Mouse (Mus musculus) ovary, postnatal 14 days (tissue): Measurements from ENCODE around the gene Ankrd50.
A peak's percentile ranks its signal among the peaks of the same experiment; 100 is the strongest.

ENCODE experiments used
- DNase-seq: peaks from one replicate; pipeline ENCODE4 v3.0.0; 2022; ENCODE audit warnings: low spot score

Gene Ankrd50

DNA sequence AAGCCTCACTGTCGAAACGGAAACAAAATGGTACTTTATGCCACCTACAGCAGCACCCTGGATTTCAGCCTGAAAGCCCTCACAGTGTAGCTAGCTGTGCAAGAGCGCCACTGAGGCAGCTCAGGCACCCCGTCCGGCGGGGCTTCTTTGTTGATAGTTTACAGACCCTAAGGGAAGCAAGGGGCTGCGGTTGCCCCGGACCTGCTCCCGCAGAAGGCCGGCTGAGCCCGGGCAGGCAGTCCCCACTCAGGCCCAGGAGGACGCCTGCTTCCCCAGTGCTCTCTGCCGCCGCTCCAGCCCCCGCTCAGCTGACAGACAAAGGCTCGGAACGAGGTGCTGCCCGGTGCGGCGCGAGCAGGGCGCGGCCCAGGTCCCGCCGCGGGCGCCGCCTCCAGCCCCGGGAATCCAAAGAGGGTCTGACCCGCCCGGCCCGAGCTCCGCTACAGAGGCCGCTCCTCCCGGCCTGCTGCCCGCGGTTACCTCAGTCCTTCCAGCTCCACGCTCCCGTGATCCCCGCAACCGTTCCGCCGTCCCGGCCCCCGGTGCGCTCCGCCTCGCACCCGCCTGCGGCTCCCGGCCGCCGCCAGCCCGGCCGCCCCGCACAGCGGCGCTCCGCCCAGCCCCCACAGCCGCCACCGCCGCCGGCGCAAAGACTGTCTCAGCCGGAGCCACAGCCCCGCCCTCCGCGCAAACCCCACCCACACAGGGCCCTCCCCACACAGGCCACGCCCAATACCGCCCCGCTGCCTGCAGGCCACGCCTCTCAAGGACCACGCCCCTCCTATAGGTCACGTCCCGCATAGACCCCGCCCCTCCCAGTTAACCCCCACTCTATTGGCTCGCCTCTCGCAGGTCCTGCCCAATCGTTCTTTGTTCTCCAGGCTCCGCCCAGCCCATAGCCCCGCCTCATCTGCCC is at the start of gene Ankrd50:
Gene Ankrd50 (minus strand): TSS at position 654 of the 916 bp plus-strand sequence.
- DNase-seq, result peak; percentile 99

DNA sequence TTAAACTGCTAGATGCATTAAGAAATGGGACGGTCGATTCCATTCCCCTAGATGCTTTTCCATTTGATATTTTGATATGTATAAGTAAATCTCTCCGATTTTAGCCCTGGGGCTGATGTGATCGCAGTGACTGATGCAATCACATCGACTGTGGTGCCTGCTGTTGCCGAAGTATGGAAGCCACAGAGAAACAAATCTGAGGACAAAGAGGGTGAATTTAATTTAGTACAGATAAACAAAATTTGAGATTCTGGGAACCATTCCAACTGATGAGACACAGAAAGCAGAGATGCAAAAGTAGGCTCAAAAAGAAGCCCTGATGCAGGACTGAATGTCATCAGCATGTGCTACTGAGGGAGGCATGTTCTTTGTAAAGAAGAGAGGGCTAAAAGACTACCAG is 49.6 kb upstream of the Ankrd50 start:
- DNase-seq, result no peak

DNA sequence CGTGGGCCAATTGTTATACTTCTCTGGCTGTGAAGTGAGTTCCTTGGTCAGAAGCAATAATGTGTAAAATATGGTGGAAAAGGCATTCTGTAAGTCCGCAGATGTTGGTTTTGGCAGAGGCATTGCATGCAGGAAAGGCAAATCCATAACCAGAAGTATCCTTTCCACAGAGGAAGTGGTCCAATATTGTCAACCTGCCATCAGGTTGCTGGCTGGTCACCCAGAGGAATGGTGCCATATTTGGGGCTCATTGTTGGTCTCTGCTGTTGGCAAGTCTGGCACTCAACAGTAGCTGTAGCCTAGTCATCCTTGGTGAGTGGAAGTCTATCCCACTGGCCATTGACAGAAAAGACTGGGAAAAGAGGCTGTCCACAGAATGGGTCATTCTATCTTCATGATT is 35.8 kb upstream of the Ankrd50 start:
- DNase-seq, result no peak

DNA sequence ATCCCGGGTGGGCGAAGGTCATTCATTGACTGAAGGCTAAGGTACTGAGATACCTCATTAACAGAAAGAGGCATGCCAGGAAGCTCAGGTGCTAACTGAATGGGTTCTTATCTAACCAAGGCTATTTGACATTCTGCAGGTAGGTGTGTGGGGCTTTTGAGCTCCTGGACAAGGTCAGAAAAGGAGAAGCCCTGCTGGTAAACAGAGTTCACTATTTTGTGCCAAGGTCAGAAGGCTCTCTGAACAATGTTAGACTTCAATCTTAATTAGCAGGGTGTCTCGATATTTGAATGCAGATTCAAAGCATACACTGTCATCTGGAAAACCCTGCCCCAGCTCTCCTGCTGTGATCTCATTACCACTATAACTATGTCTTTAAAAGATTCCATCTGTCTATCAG is 35.3 kb upstream of the Ankrd50 start:
- no peak for DNase-seq

DNA sequence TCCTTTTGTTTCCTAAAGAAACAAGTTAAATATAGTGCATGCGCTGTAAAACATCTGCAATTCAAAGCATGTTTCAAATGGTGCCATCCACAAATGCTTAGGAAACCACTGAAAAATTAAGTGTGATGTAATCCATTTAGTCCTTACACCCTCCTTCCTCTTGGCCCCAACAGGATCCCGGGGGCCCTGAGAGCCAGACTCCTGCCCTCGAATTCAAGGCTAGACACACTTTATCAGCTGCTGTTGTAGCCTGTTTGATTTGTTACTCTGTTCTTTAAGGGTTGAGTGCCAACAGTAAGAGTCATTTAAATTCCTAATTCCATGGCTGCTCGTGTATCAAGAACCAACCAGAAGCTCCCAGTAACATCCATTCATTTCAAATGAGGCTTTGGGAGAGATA is 19.0 kb upstream of the Ankrd50 start:
- no peak for DNase-seq

DNA sequence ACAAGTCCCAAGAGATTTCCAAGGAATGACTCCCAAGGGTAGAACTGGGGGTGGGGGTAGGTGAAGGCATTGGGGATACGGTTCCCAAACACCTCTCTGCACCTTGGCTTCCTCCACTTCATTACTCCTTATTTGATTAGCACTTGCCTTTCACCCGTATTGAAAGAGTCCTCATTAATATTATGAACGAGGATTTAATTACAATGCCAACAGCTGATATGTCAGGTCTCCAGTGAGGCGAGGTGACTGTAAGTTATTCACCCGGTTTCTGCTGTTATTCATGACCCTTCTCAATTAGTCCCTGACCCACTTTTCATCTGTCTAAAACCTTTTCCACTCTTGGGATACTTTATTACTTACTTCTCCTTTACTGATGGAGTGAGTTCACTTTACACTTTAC is 17.5 kb upstream of the Ankrd50 start:
- DNase-seq, result no peak

DNA sequence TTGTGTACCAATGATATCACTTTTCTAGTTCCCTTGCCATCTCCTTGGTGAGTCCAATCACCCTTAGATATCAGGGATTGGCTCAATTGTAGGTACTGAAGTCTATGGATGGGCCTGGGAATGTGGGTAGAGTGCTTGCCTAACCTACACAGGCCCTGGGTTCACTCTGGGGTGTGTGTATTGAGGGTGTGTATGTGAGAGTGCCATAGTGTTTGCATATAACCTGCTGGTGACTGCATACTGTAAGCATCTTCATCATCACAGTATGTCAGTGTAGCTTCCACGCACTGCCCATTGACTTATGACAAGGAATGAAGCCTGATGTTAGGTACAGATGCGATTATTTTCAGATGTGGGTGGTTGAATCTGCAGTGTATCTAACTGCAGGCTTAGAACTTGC is 17.1 kb upstream of the Ankrd50 start:
- DNase-seq, result no peak

DNA sequence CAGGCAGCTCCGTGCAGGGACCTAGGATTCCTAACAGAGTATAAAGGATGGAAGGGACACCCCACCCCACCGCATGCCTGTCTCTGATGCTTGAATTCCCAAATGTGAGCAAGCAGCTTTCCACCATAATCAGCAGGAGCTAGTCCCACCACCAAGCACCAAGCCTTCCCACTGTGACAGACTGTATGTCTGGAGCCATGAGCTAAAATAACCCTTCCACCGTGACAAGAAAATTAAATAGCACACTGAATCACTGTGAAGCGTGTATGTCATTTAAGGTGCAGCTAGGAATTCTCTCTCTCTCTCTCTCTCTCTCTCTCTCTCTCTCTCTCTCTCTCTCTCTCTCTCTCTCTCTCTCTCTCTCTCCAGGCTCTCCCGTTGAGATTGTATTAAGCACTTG is 16.7 kb upstream of the Ankrd50 start:
- DNase-seq, result no peak

DNA sequence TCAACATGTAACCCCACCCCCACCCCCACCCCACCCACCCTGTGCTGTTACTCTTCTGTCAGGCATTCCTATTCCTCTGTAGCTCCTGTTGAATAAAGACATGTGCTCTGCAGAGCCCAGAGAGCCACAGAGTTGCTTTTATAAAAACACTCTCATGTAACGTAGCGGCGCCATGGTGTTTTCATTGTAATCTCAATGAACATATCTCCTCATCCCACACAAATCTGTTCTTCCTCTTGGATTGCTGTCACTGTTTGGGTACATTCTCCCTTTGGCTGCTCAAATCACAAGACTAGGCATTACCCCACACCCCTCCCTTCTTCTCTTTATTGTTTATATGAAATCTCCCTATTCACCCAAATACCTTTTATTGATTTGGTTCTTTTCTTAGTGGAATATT is 13.9 kb upstream of the Ankrd50 start:
- DNase-seq, result no peak

DNA sequence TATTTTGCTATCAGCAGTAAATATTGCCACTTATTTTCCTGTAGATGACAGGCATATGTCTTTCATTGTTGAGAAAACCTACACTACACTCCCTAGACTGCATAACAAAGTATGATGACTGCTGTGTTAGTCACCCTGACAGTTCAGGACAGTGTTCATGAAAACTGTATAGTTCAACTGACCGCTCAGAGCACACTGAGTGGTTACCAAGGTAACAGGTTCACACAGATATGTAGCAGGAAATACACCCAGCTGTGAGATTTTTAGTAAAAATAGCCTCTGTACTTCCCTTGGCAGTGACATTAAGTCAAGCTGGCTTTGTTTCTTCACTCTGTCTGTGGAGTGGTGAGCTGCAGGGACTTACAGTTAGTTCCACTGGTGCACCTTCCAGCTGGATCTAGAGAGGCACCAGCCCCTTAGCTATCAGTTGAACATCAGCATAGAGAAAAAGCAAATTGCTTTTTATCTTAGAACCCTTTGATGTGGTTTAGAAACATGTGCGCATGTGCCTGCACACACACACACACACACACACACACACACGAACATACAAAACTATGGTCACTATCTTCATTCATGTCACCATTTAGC is 12.2 kb upstream of the Ankrd50 start:
- no peak for DNase-seq

DNA sequence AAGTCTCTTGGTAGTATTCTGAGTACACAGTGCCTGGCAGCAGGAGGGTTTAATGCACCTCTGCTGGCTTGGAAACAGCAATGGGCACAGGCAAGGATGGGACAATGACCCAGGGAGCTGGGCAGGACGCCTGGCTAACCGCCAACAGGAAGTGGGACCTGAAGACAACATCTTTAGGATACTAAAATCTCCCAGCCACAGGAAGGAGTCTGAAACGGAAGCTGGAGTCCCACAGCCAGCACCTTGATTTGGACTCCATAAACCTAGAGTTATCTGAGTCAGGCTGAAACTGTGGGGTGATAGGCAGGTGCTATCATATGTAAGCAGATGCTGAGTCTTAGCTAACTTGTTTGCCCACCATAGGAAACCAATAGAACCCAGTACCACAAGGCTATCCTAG is 7.1 kb upstream of the Ankrd50 start:
- no peak for DNase-seq

DNA sequence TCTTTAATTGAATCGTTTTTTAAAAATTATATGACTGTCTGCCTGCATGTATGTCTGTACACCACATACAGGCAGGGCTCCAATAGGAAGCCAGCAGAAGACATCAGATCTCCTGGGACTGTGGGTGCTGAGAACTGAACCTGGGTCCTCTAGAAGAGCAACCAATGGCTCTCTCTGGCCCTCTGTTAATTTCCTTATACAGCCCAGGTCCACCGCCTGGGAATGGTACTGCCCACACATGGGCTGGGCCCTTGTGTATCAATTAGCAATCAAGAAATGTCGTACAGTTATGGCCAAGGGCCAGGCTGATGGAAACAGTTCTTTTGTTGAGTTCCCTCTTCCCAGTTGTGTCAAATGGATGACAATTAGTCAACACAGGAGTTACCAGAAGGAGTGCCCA is 6.6 kb upstream of the Ankrd50 start:
- no peak for DNase-seq

DNA sequence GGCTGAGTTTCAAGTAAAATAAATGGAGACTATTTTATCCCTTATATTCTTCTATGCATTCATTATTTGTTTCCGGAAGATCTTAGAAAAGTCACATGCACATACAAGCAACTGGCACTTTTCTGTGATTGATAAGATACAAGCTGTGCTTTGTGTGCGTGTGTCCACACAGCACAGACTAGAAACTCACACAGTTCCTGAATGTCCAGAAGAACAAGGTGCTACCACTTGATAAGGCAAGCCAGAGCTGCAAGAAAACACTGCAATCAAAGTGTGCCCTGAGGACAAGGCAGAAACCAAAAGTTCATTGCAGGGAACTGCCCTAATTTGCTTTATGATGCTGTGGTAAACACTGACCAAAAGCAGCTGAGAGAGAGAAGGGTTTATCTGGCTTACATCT is 6.1 kb upstream of the Ankrd50 start:
- no peak for DNase-seq

DNA sequence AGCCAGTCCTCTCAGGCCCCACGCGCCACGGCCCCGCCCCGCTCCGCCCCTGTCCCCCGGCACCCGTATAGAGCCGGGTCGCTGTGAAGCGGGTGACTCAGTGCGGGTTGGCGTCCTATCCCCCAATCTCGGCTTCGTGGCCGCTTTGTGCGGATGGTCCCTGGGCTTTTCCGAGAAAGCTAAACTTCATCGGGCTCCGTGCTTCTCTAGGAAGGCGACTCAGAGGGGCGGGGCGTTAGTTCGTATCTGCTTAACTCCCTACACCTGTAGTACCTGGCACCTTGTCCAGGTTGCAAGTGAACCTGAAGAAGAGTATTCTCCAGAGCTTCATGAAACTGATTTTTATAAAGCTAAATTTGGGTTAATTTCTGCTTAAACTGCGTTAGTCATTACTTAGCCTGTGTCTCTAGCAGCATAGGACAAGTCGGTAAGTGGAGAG is 482 bp upstream of the Ankrd50 start:
- DNase-seq, result no peak

DNA sequence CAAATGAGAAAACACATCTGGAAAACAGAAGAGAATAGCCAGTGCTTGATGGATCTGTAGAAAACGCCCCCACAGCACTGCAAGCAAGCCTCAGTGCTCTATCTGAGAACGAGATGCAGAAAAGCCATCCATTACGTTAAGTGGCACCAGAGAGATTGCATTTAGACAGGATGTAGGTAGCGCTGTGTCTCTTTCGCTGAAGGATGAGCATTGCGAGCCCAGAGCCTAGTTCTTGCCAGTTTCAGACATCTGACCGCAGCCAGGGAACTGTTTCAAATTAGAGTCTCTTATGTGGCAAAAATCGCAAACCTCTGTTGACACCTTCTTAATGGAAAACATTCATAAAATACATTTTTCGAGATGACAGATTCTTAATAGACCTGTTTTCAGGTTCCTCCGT is 1.1 kb downstream of the Ankrd50 start:
- DNase-seq, result no peak

DNA sequence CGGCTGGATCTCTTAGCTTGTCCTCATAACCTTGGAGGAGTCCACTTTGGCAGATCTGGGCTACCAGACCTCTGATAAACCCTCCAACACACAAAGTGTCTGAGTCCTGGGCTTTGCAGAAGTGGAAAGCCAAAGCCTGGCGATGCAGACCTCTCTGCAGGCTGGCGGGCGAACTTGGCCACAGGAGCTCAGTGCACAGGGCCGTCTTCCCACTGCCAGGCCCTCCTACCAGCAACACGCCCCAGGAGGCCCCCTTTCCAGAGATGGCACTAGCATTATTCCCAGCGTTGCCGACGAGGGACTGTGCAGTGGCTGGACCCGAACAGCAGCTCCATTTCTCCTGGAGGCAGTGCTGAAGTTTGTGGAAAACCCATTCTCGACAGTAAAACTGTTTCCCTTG is 1.9 kb downstream of the Ankrd50 start:
- DNase-seq, result no peak

DNA sequence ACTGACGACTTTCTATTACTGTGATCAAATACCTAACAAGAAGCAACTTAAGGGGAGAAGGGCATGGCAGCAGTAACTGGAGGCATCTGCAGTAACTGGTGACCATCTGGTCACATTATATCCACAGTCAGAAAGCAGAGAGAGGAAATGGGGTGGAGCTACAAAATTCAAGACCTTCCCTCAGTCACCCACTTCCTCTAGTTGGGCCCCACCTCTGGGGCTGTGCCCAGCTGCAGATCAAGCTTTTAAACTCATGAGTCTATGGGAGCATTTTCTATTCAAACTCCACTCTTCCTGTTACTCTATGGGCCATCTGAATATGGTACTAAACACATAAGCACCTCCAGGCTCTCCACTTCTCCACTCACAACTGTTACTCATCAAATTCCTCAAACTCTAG is 3.5 kb downstream of the Ankrd50 start:
- no peak for DNase-seq

DNA sequence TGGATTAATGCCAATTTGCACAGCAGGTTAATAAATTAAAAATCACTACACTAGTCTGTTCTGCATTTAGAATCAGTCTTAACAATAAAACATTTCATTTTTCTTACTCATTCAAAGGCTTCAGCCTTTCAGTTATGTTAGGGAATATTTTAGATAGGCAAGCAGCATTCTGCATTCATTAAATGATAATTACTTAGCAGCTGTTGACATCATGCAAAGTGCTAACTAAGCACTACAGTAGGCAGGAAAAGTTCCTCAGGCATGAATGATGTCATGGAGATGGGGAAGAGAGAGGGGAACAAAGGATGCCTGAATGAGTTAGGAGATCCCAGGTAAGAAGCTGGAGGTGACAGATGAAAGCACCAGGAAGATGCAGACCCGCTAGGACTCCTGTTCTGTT is 6.7 kb downstream of the Ankrd50 start:
- DNase-seq, result no peak

DNA sequence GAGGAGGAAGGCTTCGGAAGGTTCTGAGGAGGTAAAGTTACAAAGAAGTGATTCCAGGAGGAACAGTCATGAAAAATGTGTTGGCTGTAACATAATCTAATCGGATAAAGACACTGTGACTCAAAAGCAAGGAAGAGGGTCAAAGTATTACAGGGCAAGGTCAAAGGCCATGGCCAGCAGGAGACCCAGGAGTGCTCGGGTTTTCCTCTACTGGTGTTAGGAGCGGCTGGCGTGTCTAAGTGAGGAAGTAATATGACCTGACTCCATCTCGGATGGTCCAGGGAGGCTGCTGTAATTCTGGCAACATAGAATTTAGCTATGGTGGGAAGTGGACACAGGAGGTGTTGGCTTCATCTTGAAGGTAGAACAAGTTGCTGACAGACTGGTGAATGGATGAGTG is 9.1 kb downstream of the Ankrd50 start:
- DNase-seq, result no peak

DNA sequence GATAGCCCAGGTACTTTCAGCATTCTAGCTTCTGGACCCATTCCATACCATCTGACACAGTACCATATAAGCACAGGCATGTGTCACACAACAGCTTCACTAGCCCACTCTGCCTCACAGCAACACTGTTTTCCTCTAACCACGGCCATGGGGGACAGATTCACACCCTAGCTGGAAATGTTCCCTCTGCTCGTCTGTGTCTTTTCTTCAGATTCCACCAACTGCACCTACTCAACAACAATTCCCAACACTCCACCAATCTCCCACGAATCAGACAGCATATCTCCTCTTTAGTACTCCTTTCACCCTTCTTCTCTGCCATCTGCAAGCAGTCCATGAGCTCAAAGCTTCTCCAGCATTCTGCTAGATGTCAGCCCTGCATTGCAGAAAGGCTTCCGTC is 11.5 kb downstream of the Ankrd50 start:
- DNase-seq, result no peak

DNA sequence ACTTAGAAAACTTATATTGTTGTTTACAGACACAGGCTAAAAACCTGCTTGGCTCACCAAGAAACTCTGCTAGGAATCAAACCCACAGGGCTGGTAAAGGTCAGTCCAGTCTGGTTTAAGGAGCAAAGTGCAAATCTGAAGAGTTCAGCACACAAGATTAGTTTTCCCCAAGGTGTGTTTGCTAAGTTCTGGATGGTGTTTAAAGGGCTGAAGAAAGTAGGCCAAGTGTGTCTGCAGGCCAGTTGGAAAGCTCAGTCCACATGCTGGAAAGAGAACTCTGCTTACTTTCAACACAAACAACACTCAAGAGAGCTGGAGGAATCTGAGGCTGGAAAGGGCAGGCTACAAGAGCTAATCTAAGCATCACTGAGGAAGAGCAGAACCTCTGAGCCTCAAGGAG is 13.1 kb downstream of the Ankrd50 start:
- no peak for DNase-seq

DNA sequence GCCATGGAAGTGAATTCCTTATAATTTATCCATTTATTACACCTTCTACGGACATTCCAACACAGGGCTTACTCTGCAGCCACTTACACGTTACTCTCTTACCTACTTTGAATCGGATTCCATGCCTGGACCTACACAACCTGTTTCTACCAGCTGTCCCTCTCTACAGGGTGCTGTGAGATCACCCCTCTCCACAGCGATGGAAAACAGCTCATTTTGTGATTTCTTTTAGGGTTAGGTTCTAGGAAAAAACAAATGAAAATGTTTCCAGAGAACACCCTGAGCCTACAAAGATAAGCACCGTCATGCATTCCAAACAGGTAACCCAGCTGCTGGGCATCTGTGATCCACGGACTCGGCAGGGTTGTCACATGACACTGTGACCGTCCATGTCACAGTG is 16.5 kb downstream of the Ankrd50 start:
- DNase-seq, result no peak

DNA sequence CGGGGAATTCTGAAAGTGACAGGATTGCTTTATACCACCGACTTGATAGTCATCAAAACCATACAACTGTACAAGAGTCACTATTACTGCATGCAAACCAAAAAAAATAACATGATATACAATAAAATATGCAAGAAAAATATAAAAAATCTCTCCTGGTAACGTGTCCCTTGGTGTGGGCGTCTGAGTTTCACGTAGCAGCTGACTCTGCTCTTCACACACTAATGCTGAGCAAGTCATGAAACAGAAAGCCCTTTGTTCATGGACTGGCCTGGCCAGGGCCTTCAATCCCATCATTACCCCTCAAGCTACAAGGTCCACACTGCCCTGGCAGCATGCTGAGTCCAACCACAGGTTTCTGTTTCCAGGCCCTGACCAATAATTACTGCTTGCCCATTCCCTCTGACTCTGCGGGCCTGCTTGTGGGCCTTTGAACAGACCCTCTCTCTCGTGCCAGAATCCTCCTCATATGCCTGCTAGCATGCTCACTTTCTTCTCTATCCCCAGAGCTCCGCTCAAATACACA is 17.7 kb downstream of the Ankrd50 start:
- DNase-seq, result no peak

DNA sequence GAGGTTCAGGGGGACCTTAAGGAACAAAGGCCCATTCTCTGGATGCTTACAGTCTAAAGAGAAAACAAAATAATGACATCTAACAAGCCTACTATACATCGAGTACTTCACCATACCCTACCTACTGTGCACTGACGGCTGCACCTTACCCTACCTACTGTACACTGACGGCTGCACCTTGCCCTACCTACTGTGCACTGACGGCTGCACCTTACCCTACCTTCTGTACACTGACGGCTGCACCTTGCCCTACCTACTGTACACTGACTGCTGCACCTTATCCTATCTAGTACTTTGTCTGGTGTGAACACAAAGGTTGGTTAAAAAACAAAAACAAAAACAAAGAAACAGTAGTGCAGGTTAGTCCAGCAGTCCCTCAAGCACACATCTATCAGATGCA is 18.5 kb downstream of the Ankrd50 start:
- no peak for DNase-seq
